Mouse (Mus musculus) kidney, postnatal 36 days (tissue): ENCODE results near the gene Kcnj6.
"Not testable (repeated sequence)": the region's sequence is repeated elsewhere in the genome, so short reads cannot be mapped to it uniquely, and the experiment has no call there.

ENCODE experiments used
- DNase-seq, 2 experiments: peaks; one replicate each; pipeline ENCODE4 v3.0.0; 2021 to 2022; ENCODE audit warnings: mixed read lengths in 2 of 2

Kcnj6 gene

GRCm38 (mm10) chr16:94850393-94850792 is 147.1 kb downstream of the Kcnj6 start:
- DNase-seq, result no peak

GRCm38 (mm10) chr16:94845996-94846395 is 151.5 kb downstream of the Kcnj6 start:
- DNase-seq, result no peak

- no peak for DNase-seq
Observed at GRCm38 (mm10) chr16:94844769-94845168, 152.7 kb downstream of the Kcnj6 start.

GRCm38 (mm10) chr16:94839398-94839797 is 158.1 kb downstream of the Kcnj6 start:
- no peak for DNase-seq

DNA sequence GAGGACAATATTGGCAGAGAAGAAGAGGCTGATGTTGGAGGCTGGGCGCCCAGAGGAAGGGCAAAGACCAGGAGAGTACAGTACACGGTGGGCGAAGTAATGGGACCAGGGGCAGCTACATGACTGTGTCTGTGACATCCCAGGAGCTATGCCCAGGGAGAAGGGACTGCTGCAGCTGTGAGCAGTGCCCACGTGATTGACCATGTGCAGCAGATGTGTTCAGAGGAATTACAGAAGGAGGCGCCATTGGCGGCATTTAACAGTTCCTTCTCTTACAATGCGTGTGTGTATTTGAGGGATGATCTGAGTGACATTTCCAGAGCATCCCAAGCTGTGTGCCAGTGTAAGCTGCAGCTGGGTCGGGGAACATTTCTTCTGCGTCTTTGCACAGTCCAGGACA is 159.6 kb downstream of the Kcnj6 start:
- no peak for DNase-seq

DNA sequence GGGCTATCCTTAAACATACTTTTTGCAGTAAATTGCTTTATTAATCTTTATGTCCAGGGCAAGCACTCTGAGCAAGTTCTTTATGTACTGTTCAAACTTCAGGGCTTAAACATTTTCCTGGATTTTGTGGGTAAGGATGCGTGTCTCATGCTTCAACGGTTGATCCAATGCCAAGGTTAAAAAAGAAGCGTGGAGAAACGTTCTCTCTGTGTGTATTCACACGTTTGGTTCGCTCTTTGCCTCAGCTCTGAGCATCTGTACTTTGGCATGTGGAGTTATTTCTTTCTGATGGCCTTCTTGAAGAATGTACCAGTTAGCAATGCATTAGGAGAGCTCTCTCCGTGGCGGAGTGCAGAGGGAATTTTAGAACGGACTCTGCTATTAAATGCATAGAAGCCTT is 163.0 kb downstream of the Kcnj6 start:
- DNase-seq, result no peak

GRCm38 (mm10) chr16:94828166-94828565 is 169.3 kb downstream of the Kcnj6 start:
- DNase-seq, result no peak

- DNase-seq, result no peak
Observed at GRCm38 (mm10) chr16:94827092-94827585, 170.4 kb downstream of the Kcnj6 start.

DNA sequence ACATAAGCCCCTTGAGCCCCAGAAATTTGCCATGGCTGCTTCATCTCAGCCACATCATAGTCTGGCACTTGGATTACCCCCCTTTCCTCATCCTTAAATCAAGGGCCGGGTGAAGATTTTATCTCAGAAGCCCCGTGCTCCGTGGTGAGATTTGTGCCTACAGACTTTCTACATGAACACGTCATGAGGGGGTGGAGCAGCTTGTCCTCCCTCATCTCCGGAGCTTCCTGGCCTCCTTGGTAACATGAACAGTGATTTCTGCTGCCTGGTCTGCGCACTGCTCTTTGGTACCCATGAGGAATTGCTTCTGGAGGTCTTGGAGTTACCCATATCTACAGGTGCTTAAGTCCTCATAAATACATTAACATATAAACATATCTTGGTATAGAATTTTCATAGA is 172.2 kb downstream of the Kcnj6 start:
- no peak for DNase-seq

DNA sequence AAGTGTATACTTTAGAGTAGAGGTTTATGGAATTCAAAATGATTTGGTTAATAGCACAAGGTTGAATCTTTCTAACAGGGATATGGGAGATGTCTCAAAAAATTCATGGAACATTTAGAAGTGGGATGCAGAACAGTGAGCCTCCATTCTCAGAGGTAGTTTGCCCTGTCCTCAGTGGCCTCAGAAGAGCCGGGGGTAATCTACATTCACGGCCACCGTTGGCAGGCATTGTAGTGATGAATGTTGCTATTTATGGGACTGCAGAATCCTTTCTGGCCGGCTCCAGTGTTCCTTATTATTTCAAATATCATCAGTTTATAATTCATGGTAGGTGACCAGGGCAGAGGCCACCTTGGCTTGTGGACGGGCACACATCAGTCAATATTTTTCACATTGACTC is 174.9 kb downstream of the Kcnj6 start:
- no peak for DNase-seq

GRCm38 (mm10) chr16:94821610-94822009 is 175.9 kb downstream of the Kcnj6 start:
- no peak for DNase-seq

DNA sequence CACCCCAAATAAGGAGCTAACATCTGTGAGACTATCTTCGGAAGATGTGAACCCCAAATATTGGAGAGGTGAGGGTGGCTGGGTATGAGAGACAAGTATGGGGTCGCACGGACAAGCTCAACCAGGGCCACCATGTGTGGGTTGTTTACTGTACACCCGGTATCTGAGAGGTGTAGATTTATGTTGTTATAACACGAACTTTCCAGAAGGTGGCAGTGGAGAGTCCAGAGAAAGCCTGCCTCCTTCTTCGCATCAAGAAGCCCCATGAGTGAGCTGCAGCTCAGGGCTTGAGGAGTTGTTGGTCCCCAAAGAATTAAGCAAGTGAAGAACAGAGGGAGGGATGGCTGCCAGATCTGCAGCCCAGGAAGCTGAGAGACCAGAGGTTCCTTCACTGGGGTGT is 181.1 kb downstream of the Kcnj6 start:
- peak; percentile 11 to 14 for DNase-seq

DNA sequence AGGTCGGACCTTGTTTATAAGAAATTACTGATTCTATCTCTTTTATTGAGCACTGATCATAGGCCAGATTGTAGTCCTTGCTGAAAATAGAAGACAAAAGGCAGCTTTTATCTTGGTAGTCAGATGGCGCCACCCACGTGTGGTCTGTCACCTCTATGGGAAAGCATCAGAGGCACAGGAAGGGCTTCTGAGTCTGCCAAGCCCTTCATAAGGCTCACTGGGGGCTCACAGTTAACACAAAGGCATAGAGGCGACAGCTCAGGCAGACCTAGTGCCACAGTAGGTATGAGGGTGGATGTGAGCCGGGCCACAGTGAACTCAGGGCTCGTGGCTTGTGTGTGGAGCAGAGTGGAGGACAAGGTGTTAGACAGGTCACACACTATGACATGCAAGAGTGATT is 181.6 kb downstream of the Kcnj6 start:
- no peak for DNase-seq

GRCm38 (mm10) chr16:94809286-94809685 is 188.2 kb downstream of the Kcnj6 start:
- DNase-seq, result not testable (repeated sequence)

GRCm38 (mm10) chr16:94798241-94798640 is 199.3 kb downstream of the Kcnj6 start:
- DNase-seq, result no peak

GRCm38 (mm10) chr16:94797366-94797765 is 200.1 kb downstream of the Kcnj6 start:
- no peak for DNase-seq

DNA sequence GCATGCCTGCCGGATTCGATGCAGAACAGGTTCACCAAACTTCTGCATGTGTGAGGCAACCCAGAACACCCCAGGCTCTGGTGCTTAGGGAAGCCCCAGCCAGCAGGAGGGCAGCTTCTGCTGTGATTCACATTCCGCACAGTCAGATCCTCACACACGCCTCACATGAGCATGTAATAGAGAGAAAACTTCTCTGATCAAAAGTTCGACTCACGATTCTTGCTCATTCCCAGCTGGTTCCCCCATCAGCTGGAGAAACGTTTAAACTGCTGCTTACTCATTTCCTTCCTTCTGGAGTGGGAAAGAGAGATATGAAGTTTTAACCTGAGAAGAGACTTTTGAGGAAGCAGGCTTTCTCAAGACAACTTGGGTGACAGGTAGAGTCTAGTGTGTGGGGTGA is 204.5 kb downstream of the Kcnj6 start:
- no peak for DNase-seq

GRCm38 (mm10) chr16:94789958-94790357 is 207.5 kb downstream of the Kcnj6 start:
- no peak for DNase-seq

- DNase-seq, result no peak
Observed at GRCm38 (mm10) chr16:94788716-94789115, 208.8 kb downstream of the Kcnj6 start.

DNA sequence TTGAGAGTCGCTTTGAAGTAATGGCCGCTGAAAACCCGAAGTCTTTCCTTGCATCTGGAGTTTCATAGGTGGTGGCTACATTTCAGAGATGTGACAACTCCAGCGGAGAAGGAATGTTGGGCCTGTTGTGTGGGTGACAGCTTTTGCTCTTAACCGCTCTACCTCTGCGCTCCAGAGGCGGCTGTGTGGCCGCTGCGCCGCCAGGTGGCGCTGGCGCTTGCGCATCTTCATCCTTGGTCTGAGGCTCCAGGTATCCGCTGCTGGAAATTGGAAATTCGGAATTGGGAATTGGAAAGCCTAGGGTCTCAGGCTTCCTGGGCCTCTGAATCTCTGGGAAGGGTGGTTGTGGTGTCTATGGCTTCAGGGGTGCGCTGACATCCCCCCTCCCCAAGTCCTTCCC is 209.3 kb downstream of the Kcnj6 start:
- peak; percentile 16 to 75 for DNase-seq

DNA sequence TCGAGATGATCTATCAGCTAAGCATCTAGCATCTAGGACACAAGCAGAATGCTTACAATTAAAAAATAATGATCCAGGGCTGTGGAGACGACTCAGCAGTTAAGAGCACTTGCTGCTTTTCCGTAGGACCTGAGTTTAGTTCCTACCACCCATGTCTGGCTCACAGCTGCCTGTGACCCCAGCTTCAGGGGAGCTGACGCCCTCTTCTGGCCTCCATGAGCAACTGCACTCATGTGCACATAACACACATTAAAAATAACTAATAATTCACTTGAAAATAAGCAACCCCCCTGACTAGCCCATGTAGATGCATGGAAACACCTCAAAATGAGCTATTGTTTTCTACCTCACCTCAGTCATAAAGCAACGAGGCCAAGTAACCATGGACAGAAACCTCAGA is 211.6 kb downstream of the Kcnj6 start:
- DNase-seq, result no peak

- DNase-seq, result peak in 1 of 2 experiments; percentile 32
Observed at GRCm38 (mm10) chr16:94783696-94784095, 213.8 kb downstream of the Kcnj6 start.

DNA sequence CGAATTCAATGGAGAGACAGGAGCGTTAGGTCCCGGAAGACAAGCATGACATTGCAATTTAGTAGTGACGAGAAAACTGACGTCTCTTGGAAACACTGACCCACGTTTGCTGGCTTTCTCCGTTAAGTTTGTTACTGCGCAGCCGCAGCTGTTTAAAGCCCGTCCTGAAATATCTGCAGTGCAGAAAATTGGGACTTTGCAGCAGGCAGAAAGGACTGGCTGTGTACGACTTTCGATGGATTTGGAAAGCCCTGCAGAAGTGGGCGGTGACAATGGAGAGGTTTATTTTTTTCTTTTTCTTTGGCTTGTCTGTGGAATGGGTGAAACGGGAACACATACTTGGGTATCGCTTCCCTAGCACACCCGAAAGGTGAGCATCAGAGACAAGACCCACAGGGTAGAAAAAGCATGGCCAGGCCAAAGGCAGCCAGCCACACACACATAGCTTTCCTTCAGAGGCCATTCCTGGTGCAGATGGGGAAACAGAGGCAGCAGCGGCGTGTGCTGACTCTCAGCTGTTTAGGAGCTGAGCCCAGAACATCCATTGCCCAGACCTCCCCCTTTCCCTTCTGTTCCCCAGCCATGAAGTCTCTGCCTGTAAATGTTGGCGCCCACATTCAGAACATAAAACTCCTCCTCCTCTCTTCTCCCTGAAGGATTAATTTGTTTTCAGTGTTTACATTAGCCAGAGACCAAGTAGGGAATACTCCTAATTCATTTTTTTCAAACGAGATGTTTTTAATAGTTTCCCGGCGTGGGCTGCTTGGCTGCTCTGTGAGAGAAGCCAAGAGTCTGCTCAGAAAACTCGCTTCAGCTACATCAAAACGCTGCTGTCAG is 215.2 kb downstream of the Kcnj6 start:
- DNase-seq, result no peak

GRCm38 (mm10) chr16:94773928-94774327 is 223.6 kb downstream of the Kcnj6 start:
- no peak for DNase-seq

DNA sequence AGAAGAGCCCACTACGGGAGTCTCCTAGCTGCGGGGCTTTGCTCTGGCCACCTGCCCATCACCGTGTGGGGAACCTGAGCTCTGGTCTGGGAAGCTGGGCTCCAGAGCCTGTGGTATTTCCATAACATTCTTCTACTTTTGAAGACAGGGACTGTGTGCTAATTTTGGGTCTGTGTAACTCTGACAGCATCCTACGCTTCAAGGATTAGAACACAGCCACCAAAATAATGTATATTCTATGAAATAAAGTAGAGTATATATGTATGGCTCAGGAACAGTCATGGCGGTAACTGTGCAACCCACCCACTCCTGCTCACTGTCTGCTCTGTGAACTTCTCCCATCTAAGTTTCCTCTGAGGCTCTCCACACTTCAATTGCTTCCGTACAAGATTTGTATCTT is 229.9 kb downstream of the Kcnj6 start:
- no peak for DNase-seq
